Mouse (Mus musculus) forebrain, embryonic 10.5 days (tissue): Measurements from ENCODE around the gene Bcar3. TPM values are rescaled to one million over a fixed set of nuclear protein-coding genes. Genes with fewer than 3 reads are reported as not detected.

Experiments used
- DNase-seq: peaks from one replicate; pipeline ENCODE4 v3.0.0-alpha.2; 2017; ENCODE audit warnings: low spot score; ENCODE audit errors: extremely low spot score
- H3K27ac ChIP-seq: fragments of 300-500 bp; sonication (generic); 2 replicates; pipeline ENCODE4 v1.5.1; 2016; ENCODE audit warnings: mild to moderate bottlenecking
- H3K27me3 ChIP-seq: fragments of 300-500 bp; sonication (generic); 2 replicates; pipeline ENCODE4 v1.6.1; 2016; ENCODE audit warnings: mild to moderate bottlenecking; ENCODE audit not compliant: poor library complexity, severe bottlenecking
- H3K36me3 ChIP-seq: fragments of 300-500 bp; sonication (generic); replicated peaks from 2 replicates; pipeline ENCODE4 v1.6.1; 2016; ENCODE audit warnings: mild to moderate bottlenecking, moderate library complexity
- H3K4me1 ChIP-seq: fragments of 300-500 bp; sonication (generic); 2 replicates; pipeline ENCODE4 v1.6.1; 2016
- H3K4me3 ChIP-seq: fragments of 300-500 bp; sonication (generic); 2 replicates; pipeline ENCODE4 v1.5.1; 2016; ENCODE audit warnings: mild to moderate bottlenecking, moderate library complexity
- H3K9me3 ChIP-seq: fragments of 300-500 bp; sonication (generic); 2 replicates; pipeline ENCODE4 v1.6.1; 2016; ENCODE audit warnings: mild to moderate bottlenecking, moderate library complexity
- WGBS: fragments of 180-500 bp; shearing (Covaris S2); methylation state at CpG from one replicate; pipeline ENCODE4 v1.1.7; 2016; 5-methylcytosine and 5-hydroxymethylcytosine counted together
- polyA plus RNA-seq: library from polyadenylated mRNA; unstranded; fragments of >200 nt; fragmentation: Nextera tagmentation; extraction: Ambion mirVana; gene quantifications from 2 replicates; pipeline ENCODE4 v1.2.1, GENCODE M21; 2016

The Bcar3 gene
- polyA plus RNA-seq, 1 experiment from 2014 or later, result 15.7 TPM

DNA sequence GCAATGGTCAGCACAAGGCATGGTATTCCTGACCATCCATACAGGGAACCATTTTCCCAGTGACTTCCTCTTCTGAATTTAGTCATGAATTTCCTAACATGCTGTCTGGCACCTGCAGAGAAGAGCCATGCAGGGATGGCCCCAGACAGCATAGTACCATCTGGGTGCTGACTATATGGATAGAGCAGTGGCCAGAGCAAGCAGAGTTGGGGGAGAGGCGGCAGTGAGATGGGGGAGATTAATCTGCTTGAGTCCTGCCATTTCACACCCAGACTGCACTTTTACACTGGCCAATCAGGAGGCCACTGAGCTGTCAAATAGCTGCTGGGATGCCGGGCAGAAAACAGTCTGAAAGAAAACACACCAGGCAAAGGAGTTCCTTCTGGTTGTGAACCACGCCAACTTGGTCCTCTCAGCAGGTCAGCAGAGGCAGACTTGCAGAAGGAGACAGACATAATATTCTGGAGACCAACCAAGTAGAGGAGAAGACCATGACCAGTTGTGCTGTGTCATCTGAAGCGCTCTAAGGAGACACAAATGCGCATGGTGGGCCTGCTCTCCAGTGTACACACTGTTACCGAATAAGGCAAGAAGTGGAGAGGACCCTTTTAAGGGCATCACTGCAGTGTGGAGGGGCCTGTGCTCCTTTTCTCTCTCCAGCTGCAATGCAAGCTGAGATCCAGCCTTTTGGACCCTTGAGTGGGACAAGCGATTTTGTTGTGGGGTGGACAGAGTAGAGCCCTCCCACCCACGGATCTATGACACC is 242.2 kb downstream of the Bcar3 start:
- Histone ChIP-seq H3K27me3 (no peaks in the 10 kb centered on the region), H3K4me3 (no peak overlapping the region), H3K36me3 (peaks cover 61% of the 10 kb centered on the region), H3K27ac (no peak overlapping the region), H3K4me1 (no peaks in the 10 kb centered on the region), H3K9me3 (no peaks in the 10 kb centered on the region)
- WGBS, result 82% methylated on average over 8 of the region's 8 CpGs
- no peak for DNase-seq

GRCm38 (mm10) chr3:122538851-122539250 is 244.9 kb downstream of the Bcar3 start:
- H3K36me3 ChIP-seq, result peaks cover 81% of the 10 kb centered on the region
- no peak overlapping the region for H3K27ac ChIP-seq
- no peak overlapping the region for H3K4me3 ChIP-seq
- DNase-seq, result no peak
- WGBS, result 97% methylated on average over 2 of the region's 2 CpGs
- no peaks in the 10 kb centered on the region for H3K27me3 ChIP-seq
- no peaks in the 10 kb centered on the region for H3K9me3 ChIP-seq
- no peaks in the 10 kb centered on the region for H3K4me1 ChIP-seq

DNA sequence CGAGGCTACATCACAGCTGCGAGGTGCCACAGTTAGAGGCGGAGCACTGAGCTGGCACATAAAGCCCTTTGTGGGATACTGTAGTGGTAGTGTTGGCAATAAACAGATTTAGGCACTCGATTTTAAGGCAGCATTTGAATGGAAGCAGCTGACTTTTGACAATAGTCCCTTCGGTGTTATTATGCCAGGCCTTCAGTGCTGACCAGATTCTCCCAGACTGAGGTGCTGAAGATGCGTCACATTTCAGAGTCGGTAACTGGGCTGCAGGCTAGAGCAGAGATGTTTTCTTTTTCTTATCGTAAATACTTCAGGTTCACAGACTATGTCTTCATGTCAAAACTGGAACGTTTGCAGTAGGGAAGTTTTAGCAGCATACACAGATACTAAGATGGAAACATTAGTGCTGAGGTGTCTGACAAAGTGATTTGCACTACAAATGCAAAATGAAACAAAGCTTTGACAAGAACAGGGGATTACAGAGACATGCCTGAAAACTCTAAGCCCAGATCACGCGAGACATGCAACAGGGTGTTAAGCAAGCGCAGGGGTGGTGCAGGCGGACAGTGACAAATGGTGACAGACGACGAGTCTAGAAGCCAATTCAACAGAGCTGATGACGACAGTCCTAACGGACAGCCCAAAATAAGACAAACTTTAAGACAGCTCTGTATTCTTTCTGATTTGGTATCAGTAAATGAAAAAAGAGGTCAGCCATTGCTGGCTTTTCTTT is 246.2 kb downstream of the Bcar3 start:
- H3K4me1 ChIP-seq, result no peaks in the 10 kb centered on the region
- DNase-seq, result no peak
- no peak overlapping the region for H3K4me3 ChIP-seq
- no peak overlapping the region for H3K27ac ChIP-seq
- peaks cover 94% of the 10 kb centered on the region for H3K36me3 ChIP-seq
- H3K27me3 ChIP-seq, result no peaks in the 10 kb centered on the region
- WGBS, result 93% methylated on average over 17 of the region's 17 CpGs
- no peaks in the 10 kb centered on the region for H3K9me3 ChIP-seq

DNA sequence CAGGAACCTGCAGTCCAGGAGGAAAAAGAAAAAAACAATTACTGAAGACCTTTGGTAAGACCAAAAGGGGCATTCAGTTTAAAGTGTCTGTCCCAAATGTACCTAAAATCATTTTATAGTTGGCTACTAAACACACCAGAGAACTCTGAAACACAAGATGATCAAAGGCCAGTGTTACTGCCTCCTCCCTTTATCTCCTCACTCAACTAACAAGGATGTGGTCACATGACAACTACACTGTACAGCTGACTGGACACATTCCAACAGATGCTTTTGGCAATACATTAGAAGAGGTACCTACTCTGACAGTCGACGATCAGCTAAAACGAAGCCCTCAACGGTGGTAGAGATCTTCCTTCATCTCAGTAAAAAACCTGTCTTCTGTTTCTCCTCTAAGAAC is 247.0 kb downstream of the Bcar3 start:
- DNase-seq, result no peak
- no peaks in the 10 kb centered on the region for H3K27me3 ChIP-seq

GRCm38 (mm10) chr3:122545346-122545745 is 251.4 kb downstream of the Bcar3 start:
- Histone ChIP-seq H3K27ac (no peak overlapping the region), H3K36me3 (peaks cover 92% of the 10 kb centered on the region), H3K4me3 (no peak overlapping the region), H3K27me3 (no peaks in the 10 kb centered on the region), H3K4me1 (no peaks in the 10 kb centered on the region), H3K9me3 (no peaks in the 10 kb centered on the region)
- DNase-seq, result no peak
- 90% methylated on average over 2 of the region's 2 CpGs for WGBS

More for the DNA sequence above, 247.0 kb downstream of the Bcar3 start:
- H3K27ac ChIP-seq, result no peak overlapping the region
- no peaks in the 10 kb centered on the region for H3K4me1 ChIP-seq
- no peaks in the 10 kb centered on the region for H3K9me3 ChIP-seq
- no peak overlapping the region for H3K4me3 ChIP-seq
- H3K36me3 ChIP-seq, result peaks cover 100% of the 10 kb centered on the region
- WGBS, result 95% methylated on average over 4 of the region's 4 CpGs

- no peaks in the 10 kb centered on the region for H3K9me3 ChIP-seq
- 84% methylated on average over 4 of the region's 4 CpGs for WGBS
- H3K36me3 ChIP-seq, result peaks cover 74% of the 10 kb centered on the region
- no peak overlapping the region for H3K27ac ChIP-seq
- no peak overlapping the region for H3K4me3 ChIP-seq
- H3K4me1 ChIP-seq, result no peaks in the 10 kb centered on the region
- no peaks in the 10 kb centered on the region for H3K27me3 ChIP-seq
- DNase-seq, result no peak
These were observed 253.5 kb downstream of the Bcar3 start for GRCm38 (mm10) chr3:122547469-122547868.

DNA sequence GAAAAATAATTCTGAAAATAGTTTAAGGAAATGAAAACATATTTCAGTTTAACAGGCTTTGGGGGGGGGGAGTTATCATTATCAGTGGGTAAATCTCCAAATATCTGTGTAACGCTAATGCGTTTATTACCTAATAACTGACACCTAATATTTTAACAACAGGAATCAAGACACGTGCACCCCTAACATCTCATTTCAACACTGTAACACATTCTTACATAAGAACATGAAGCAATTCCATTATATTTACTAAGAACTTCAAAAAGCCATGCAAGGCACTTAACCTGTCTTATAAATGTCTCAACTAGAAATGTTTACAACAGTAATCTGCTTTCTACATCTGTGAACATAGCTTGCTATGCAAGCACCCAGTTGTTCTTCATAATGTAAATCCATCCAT is 257.2 kb downstream of the Bcar3 start:
- Histone ChIP-seq H3K4me1 (peaks cover 7% of the 10 kb centered on the region), H3K27ac (no peak overlapping the region), H3K36me3 (peaks cover 37% of the 10 kb centered on the region), H3K27me3 (no peaks in the 10 kb centered on the region), H3K4me3 (no peak overlapping the region), H3K9me3 (no peaks in the 10 kb centered on the region)
- over 99% methylated on average over 3 of the region's 3 CpGs for WGBS
- no peak for DNase-seq

GRCm38 (mm10) chr3:122557766-122558165 is 263.8 kb downstream of the Bcar3 start:
- Histone ChIP-seq H3K27ac (no peak overlapping the region), H3K36me3 (peaks cover 52% of the 10 kb centered on the region), H3K9me3 (no peaks in the 10 kb centered on the region), H3K4me3 (no peak overlapping the region), H3K4me1 (peaks cover 16% of the 10 kb centered on the region), H3K27me3 (no peaks in the 10 kb centered on the region)
- DNase-seq, result no peak
- WGBS, result 93% methylated on average over 2 of the region's 2 CpGs

DNA sequence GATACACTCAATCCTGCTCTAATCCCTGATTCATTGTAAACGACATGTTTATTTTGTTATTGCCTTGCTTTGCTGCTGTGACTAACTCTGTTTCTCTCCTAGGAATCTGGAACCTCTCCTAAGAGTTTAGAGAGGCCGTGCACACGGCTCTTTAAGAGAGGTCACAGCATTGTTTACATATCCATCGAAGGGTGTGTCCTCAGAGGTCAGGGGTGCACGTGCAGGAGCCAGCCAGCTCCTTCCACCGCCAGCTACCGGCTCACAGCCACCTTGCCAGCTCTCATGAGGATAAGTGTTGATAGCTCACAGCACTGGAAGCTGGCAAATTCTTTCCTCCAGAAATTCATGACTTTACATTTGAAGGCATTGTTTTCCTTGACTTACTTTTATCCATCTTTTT is 271.3 kb downstream of the Bcar3 start:
- Histone ChIP-seq H3K4me3 (no peak overlapping the region), H3K36me3 (peaks cover 70% of the 10 kb centered on the region), H3K4me1 (no peaks in the 10 kb centered on the region), H3K9me3 (no peaks in the 10 kb centered on the region), H3K27me3 (no peaks in the 10 kb centered on the region), H3K27ac (no peak overlapping the region)
- DNase-seq, result no peak
- 62% methylated on average over 7 of the region's 7 CpGs for WGBS

- Histone ChIP-seq H3K9me3 (no peaks in the 10 kb centered on the region), H3K27me3 (no peaks in the 10 kb centered on the region), H3K27ac (no peak overlapping the region), H3K36me3 (peaks cover 61% of the 10 kb centered on the region), H3K4me1 (no peaks in the 10 kb centered on the region), H3K4me3 (no peak overlapping the region)
- no peak for DNase-seq
- 86% methylated on average over 3 of the region's 3 CpGs for WGBS
These were observed 272.2 kb downstream of the Bcar3 start for GRCm38 (mm10) chr3:122566112-122566511.

DNA sequence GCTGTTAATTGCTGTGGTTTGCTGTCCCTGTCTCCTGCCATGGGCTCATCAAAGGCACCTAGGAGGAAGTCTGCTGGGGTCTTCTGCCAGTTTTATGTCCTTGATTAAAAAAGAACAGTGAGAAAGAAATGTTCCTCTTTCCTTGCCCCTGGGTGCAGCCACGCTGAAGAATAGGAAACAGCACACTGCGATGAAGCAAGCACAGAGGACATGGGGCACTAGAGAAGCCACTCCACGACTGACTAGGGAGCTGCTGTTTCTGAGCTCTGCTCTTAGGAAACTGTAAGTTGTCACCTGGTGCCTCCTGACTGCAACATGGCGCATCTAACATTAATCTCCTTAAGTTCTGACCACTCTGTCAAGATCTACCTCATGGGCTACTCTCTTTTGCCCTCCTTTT is 272.6 kb downstream of the Bcar3 start:
- no peaks in the 10 kb centered on the region for H3K9me3 ChIP-seq
- peaks cover 57% of the 10 kb centered on the region for H3K36me3 ChIP-seq
- no peak overlapping the region for H3K4me3 ChIP-seq
- WGBS, result 77% methylated on average over 4 of the region's 4 CpGs
- no peaks in the 10 kb centered on the region for H3K27me3 ChIP-seq
- no peak for DNase-seq
- no peak overlapping the region for H3K27ac ChIP-seq
- no peaks in the 10 kb centered on the region for H3K4me1 ChIP-seq

- 90% methylated on average over 5 of the region's 5 CpGs for whole genome bisulfite sequencing
- no peak overlapping the region for H3K27ac ChIP-seq
- DNase-seq, result no peak
- H3K36me3 ChIP-seq, result peaks cover 23% of the 10 kb centered on the region
- no peak overlapping the region for H3K4me3 ChIP-seq
- no peaks in the 10 kb centered on the region for H3K9me3 ChIP-seq
- H3K4me1 ChIP-seq, result peaks cover 2% of the 10 kb centered on the region; the same call in 1 of the 2 replicates
- no peaks in the 10 kb centered on the region for H3K27me3 ChIP-seq
These were observed 279.7 kb downstream of the Bcar3 start for GRCm38 (mm10) chr3:122573426-122574286.
